Mouse (Mus musculus): ENCODE data around the gene Shroom1.

DNA sequence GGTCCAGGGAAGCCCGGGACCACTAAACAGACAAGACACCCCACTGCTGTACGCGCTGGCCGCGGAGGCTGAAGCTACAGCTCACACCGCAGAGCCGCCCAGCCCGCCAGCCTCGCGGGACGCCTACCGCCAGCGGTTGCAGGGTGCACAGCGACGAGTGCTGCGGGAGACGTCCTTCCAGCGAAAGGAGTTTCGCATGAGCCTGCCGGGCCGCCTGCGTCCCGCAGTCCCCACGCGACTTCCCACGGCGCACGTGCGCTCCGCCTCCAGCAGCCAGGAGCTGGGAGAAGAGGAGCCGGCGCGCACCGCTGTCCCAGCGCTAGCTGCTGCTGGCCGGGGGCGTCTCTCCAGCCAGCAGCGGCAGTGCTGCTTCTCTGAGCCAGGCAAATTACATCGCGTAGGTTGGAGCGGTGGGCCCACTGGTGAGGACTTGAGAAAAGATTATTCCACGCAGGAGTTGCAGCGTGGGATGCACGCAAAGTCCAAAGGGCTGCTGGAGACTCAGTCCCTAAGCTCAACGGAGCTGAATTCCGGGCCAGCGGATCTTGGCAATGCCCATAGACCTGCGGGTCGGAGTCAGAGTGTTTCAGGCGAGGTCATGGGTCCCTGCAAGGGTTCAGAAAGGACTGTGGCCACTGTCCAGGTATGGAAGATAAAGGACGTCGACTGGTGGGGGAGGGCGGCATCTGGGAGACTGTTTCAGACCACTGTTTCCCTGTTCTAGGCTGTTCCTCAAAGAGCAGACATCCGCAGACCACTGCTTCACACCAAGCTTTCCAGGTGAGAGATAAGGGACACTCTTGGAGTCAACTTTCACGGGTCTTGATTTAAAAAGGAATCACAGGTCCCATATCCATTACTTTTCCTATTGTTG is 6.8 kb downstream of the Shroom1 start:
- TF ChIP-seq CTCF (IDR thresholded peaks at IDR 0.05; ENCODE audit: extremely low read depth, insufficient read depth, insufficient read length, insufficient replicate concordance) = no peak
- no peak for TF ChIP-seq POLR2A (IDR thresholded peaks at IDR 0.05; ENCODE audit: low read depth, low read length)

All from spleen, adult 2 months (tissue).